Mouse (Mus musculus) midbrain, embryonic 13.5 days (tissue): Measurements from ENCODE around the gene 6720489N17Rik. TPM values are rescaled to one million over a fixed set of nuclear protein-coding genes. Genes with fewer than 3 reads are reported as not detected.
A peak's percentile ranks its signal among the peaks of the same experiment; 100 is the strongest.
"Not testable (repeated sequence)": the region's sequence is repeated elsewhere in the genome, so short reads cannot be mapped to it uniquely, and the experiment has no call there.

Experiments used
- ATAC-seq: fragments of 200-750 bp; cut with Nextera tagmentation; 2 replicates; pipeline ENCODE4 v1.8.0; 2017; ENCODE audit warnings: mild to moderate bottlenecking, moderate TSS enrichment, moderate library complexity
- H3K27ac ChIP-seq: fragments of 300-500 bp; sonication (generic); 2 replicates; pipeline ENCODE4 v1.5.1; 2015; ENCODE audit warnings: inconsistent platforms, mild to moderate bottlenecking, moderate library complexity
- H3K27me3 ChIP-seq: fragments of 300-500 bp; sonication (generic); 2 replicates; pipeline ENCODE4 v1.6.1; 2015; ENCODE audit warnings: mild to moderate bottlenecking, inconsistent platforms
- H3K36me3 ChIP-seq: fragments of 300-500 bp; sonication (generic); 2 replicates; pipeline ENCODE4 v1.6.1; 2015; ENCODE audit warnings: mild to moderate bottlenecking, inconsistent platforms
- H3K4me1 ChIP-seq: fragments of 300-500 bp; sonication (generic); replicated peaks from 2 replicates; pipeline ENCODE4 v1.6.1; 2015; ENCODE audit warnings: inconsistent platforms
- H3K4me2 ChIP-seq: fragments of 300-500 bp; sonication (generic); replicated peaks from 2 replicates; pipeline ENCODE4 v1.6.1; 2015; ENCODE audit warnings: moderate library complexity, mild to moderate bottlenecking, inconsistent platforms
- H3K4me3 ChIP-seq: fragments of 300-500 bp; sonication (generic); replicated peaks from 2 replicates; pipeline ENCODE4 v1.5.1; 2015; ENCODE audit warnings: mild to moderate bottlenecking, inconsistent platforms
- H3K9ac ChIP-seq: fragments of 300-500 bp; sonication (generic); replicated peaks from 2 replicates; pipeline ENCODE4 v1.6.1; 2015; ENCODE audit warnings: mild to moderate bottlenecking, inconsistent platforms
- H3K9me3 ChIP-seq: fragments of 300-500 bp; sonication (generic); 2 replicates; pipeline ENCODE4 v1.6.1; 2016; ENCODE audit warnings: mild to moderate bottlenecking, inconsistent platforms
- WGBS: fragments of 180-500 bp; shearing (Covaris S2); methylation state at CpG from one replicate; pipeline ENCODE4 v1.1.7; 2015; 5-methylcytosine and 5-hydroxymethylcytosine counted together
- polyA plus RNA-seq: library from polyadenylated mRNA; unstranded; fragments of >200 nt; fragmentation: Nextera tagmentation; extraction: Ambion mirVana; gene quantifications from 2 replicates; pipeline ENCODE4 v1.2.1, GENCODE M21; 2015

The 6720489N17Rik gene
- 9.2 and 10.6 TPM in 2 replicates for polyA plus RNA-seq

- peak; percentile 100 for ATAC-seq
- not testable (repeated sequence) for H3K27ac ChIP-seq, H3K36me3 ChIP-seq, H3K4me1 ChIP-seq, H3K27me3 ChIP-seq, H3K9me3 ChIP-seq
- Histone ChIP-seq H3K4me3 (peak within 1 kb of the TSS; percentile 52), H3K9ac (peak within 1 kb of the TSS; percentile 52; the same call in 1 of the 2 replicates), H3K4me2 (peak within 1 kb of the TSS; percentile 52)
- WGBS = under 1% methylated on average over 15 of the region's 15 CpGs
Measured at GRCm38 (mm10) chr13:62623577-62624276, at the start of gene 6720489N17Rik. Gene 6720489N17Rik (minus strand): TSS chr13:62624182.

- ATAC-seq = peak; percentile 96
- H3K9ac ChIP-seq = peak overlapping the region; percentile 66; the same call in 1 of the 2 replicates
- H3K27me3 ChIP-seq = no peaks in the 10 kb centered on the region
- H3K4me1 ChIP-seq = 0 out of 2 replicates have a peak, but pooled peaks cover 5% of the 10 kb centered on the region
- H3K4me3 ChIP-seq = peak overlapping the region; percentile 54
- peak overlapping the region; percentile 52 for H3K4me2 ChIP-seq
- no peaks in the 10 kb centered on the region for H3K36me3 ChIP-seq
- peaks cover 15% of the 10 kb centered on the region; the same call in 1 of the 2 replicates for H3K9me3 ChIP-seq
- peak overlapping the region; percentile 60; the same call in 1 of the 2 replicates for H3K27ac ChIP-seq
- WGBS = 20% methylated on average over 8 of the region's 8 CpGs
Measured at GRCm38 (mm10) chr13:62653369-62653743, 29.4 kb upstream of the 6720489N17Rik start.

GRCm38 (mm10) chr13:62652681-62653368 lies 28.8 kb upstream of the 6720489N17Rik start:
- ATAC-seq = peak; percentile 100
- 3% methylated on average over 16 of the region's 16 CpGs for WGBS
- H3K4me1 ChIP-seq, H3K36me3 ChIP-seq, H3K27me3 ChIP-seq: not testable (repeated sequence)
- H3K4me2 ChIP-seq = peak overlapping the region; percentile 52
- H3K9me3 ChIP-seq = peaks cover 17% of the 10 kb centered on the region; the same call in 1 of the 2 replicates
- H3K4me3 ChIP-seq = peak overlapping the region; percentile 54
- H3K9ac ChIP-seq = peak overlapping the region; percentile 66
- H3K27ac ChIP-seq = peak overlapping the region; percentile 60; the same call in 1 of the 2 replicates

GRCm38 (mm10) chr13:62627071-62627470 lies 3.1 kb upstream of the 6720489N17Rik start:
- H3K27ac ChIP-seq, H3K27me3 ChIP-seq, H3K36me3 ChIP-seq, H3K9ac ChIP-seq, H3K4me2 ChIP-seq, H3K4me1 ChIP-seq, H3K9me3 ChIP-seq, ATAC-seq, H3K4me3 ChIP-seq: not testable (repeated sequence)
- 46% methylated on average over 1 of the region's 1 CpGs for WGBS

- not testable (repeated sequence) for H3K27me3 ChIP-seq, H3K9me3 ChIP-seq, H3K4me1 ChIP-seq, H3K27ac ChIP-seq, H3K36me3 ChIP-seq
- 10% methylated on average over 7 of the region's 7 CpGs for WGBS
- H3K4me3 ChIP-seq = peak overlapping the region; percentile 52
- ATAC-seq = peak; percentile 93
- peak overlapping the region; percentile 52 for H3K4me2 ChIP-seq
- H3K9ac ChIP-seq = peak overlapping the region; percentile 52; the same call in 1 of the 2 replicates
Measured at GRCm38 (mm10) chr13:62624277-62624665, 289 bp upstream of the 6720489N17Rik start.

- not testable (repeated sequence) for H3K27me3 ChIP-seq, H3K4me3 ChIP-seq, H3K4me1 ChIP-seq, H3K9ac ChIP-seq, H3K36me3 ChIP-seq, ATAC-seq, H3K4me2 ChIP-seq, H3K27ac ChIP-seq
- WGBS = 96% methylated on average over 4 of the region's 4 CpGs
- H3K9me3 ChIP-seq = peaks cover 19% of the 10 kb centered on the region
Measured at GRCm38 (mm10) chr13:62617449-62617848, 6.5 kb downstream of the 6720489N17Rik start.

- 94% methylated on average over 4 of the region's 6 CpGs for WGBS
- H3K4me1 ChIP-seq = not testable (repeated sequence)
Measured at GRCm38 (mm10) chr13:62571099-62571498, 52.9 kb downstream of the 6720489N17Rik start, which contains the start of gene Zfp934. Gene Zfp934 (minus strand): TSS chr13:62571199.

GRCm38 (mm10) chr13:62561696-62562095 lies 62.3 kb downstream of the 6720489N17Rik start:
- not testable (repeated sequence) for H3K9ac ChIP-seq, H3K4me3 ChIP-seq, H3K36me3 ChIP-seq, H3K27me3 ChIP-seq, H3K27ac ChIP-seq, ATAC-seq, H3K4me2 ChIP-seq, H3K9me3 ChIP-seq, H3K4me1 ChIP-seq
- 15% methylated on average over 1 of the region's 1 CpGs for WGBS

More at GRCm38 (mm10) chr13:62571099-62571498, 52.9 kb downstream of the 6720489N17Rik start, which contains the start of gene Zfp934:
- ATAC-seq, H3K9me3 ChIP-seq, H3K36me3 ChIP-seq, H3K27me3 ChIP-seq, H3K4me3 ChIP-seq, H3K27ac ChIP-seq, H3K4me2 ChIP-seq, H3K9ac ChIP-seq: not testable (repeated sequence)

GRCm38 (mm10) chr13:62558189-62559110 lies 65.5 kb downstream of the 6720489N17Rik start, which contains the start of gene Zfp935:
Gene Zfp935 (minus strand): TSS chr13:62558511.
- H3K4me1 ChIP-seq, H3K27ac ChIP-seq, H3K27me3 ChIP-seq: not testable (repeated sequence)
- 2% methylated on average over 27 of the region's 27 CpGs for WGBS
- peak within 1 kb of the TSS; percentile 48 for H3K4me3 ChIP-seq
- H3K36me3 ChIP-seq = peaks cover 19% of the 10 kb centered on the region
- peak within 1 kb of the TSS; percentile 52 for H3K4me2 ChIP-seq
- ATAC-seq = peak; percentile 79; the same call in 1 of the 2 replicates
- peaks cover 11% of the 10 kb centered on the region; the same call in 1 of the 2 replicates for H3K9me3 ChIP-seq
- H3K9ac ChIP-seq = peak within 1 kb of the TSS; percentile 67
